Comparison of ENCODE assay signal across 15 mouse cellular contexts in genomic region chr14:84541838-84542237, GRCm38 (mm10).
DNase-seq lines count a peak whose midpoint lies in the region; ATAC-seq and TF ChIP-seq lines count a peak whose summit lies in the region.
"Had no signal": no experiment of that assay in that cellular context is flagged by ENCODE, and none has a peak within 500 bp of the region (broad histone marks: within the 10 kb centered on the region; RNA-seq: fewer than 3 reads in every experiment).

No protein-coding gene starts in this region.

- ATAC-seq in forebrain, embryonic 14.5 days: peak; percentile 62; the same call in 1 of the 2 replicates
- no peak for ATAC-seq in midbrain, postnatal 0 days (ENCODE audit: low FRiP score)
- no peak for ATAC-seq in midbrain, embryonic 14.5 days (ENCODE audit: low FRiP score, low TSS enrichment)

- H3K36me3 ChIP-seq in forebrain, embryonic 14.5 days (ENCODE audit: control insufficient read depth, insufficient read depth, low read length): no peaks in the 10 kb centered on the region
- H3K36me3 ChIP-seq in forebrain, embryonic 10.5 days (replicated peaks): no peaks in the 10 kb centered on the region
- H3K36me3 ChIP-seq in midbrain, postnatal 0 days (ENCODE audit: insufficient read depth, low read length): no peaks in the 10 kb centered on the region
- 0 out of 2 replicates have a peak, but pooled peaks cover 3% of the 10 kb centered on the region for H3K36me3 ChIP-seq in midbrain, embryonic 14.5 days (ENCODE audit: control insufficient read depth, insufficient read depth, low read length)
- H3K36me3 ChIP-seq: embryonic facial prominence, embryonic 10.5 days; heart, embryonic 13.5 days; liver, embryonic 13.5 days; neural tube, embryonic 13.5 days had no signal

- H3K4me1 ChIP-seq in forebrain, embryonic 14.5 days (ENCODE audit: control insufficient read depth, insufficient read depth, low read length): peaks cover 12% of the 10 kb centered on the region
- H3K4me1 ChIP-seq in forebrain, embryonic 10.5 days: no peaks in the 10 kb centered on the region
- H3K4me1 ChIP-seq in midbrain, postnatal 0 days (ENCODE audit: insufficient read depth, low read length): no peaks in the 10 kb centered on the region; the same call in 1 of the 2 replicates
- H3K4me1 ChIP-seq in midbrain, embryonic 14.5 days (ENCODE audit: control insufficient read depth, insufficient read depth, low read length): no peaks in the 10 kb centered on the region
- H3K4me1 ChIP-seq: embryonic facial prominence, embryonic 10.5 days; heart, embryonic 13.5 days; liver, embryonic 13.5 days; neural tube, embryonic 13.5 days had no signal

- H3K9ac ChIP-seq in forebrain, embryonic 14.5 days (ENCODE audit: low read length): no peak overlapping the region
- no peak overlapping the region for H3K9ac ChIP-seq in midbrain, postnatal 0 days (replicated peaks; ENCODE audit: low read length, poor library complexity, severe bottlenecking)
- H3K9ac ChIP-seq in midbrain, embryonic 14.5 days (replicated peaks; ENCODE audit: low read length): no peak overlapping the region
- H3K9ac ChIP-seq: heart, embryonic 13.5 days; liver, embryonic 13.5 days; neural tube, embryonic 13.5 days had no signal

- no peak overlapping the region for H3K4me3 ChIP-seq in forebrain, embryonic 14.5 days (ENCODE audit: low read depth, low read length)
- H3K4me3 ChIP-seq in forebrain, embryonic 10.5 days: no peak overlapping the region
- no peak overlapping the region for H3K4me3 ChIP-seq in midbrain, postnatal 0 days (ENCODE audit: low read depth, low read length)
- H3K4me3 ChIP-seq in midbrain, embryonic 14.5 days (replicated peaks; ENCODE audit: low read depth, low read length): no peak overlapping the region
- H3K4me3 ChIP-seq: embryonic facial prominence, embryonic 10.5 days; heart, embryonic 13.5 days; liver, embryonic 13.5 days; neural tube, embryonic 13.5 days had no signal

- H3K27ac ChIP-seq in forebrain, embryonic 14.5 days (ENCODE audit: low read depth, low read length): no peak overlapping the region
- H3K27ac ChIP-seq in forebrain, embryonic 10.5 days: no peak overlapping the region
- H3K27ac ChIP-seq in midbrain, postnatal 0 days (ENCODE audit: low read depth, low read length): no peak overlapping the region
- no peak overlapping the region for H3K27ac ChIP-seq in midbrain, embryonic 14.5 days (replicated peaks; ENCODE audit: low read depth, low read length)
- H3K27ac ChIP-seq: embryonic facial prominence, embryonic 10.5 days; heart, embryonic 13.5 days; liver, embryonic 13.5 days; neural tube, embryonic 13.5 days had no signal

- 50% methylated on average over 3 of the region's 3 CpGs for WGBS in forebrain, embryonic 14.5 days
- WGBS in forebrain, embryonic 10.5 days: 95% methylated on average over 3 of the region's 3 CpGs
- 82% methylated on average over 3 of the region's 3 CpGs for WGBS in midbrain, postnatal 0 days
- 91% methylated on average over 3 of the region's 3 CpGs for WGBS in midbrain, embryonic 14.5 days

- DNase-seq in forebrain, embryonic 14.5 days (ENCODE audit: low spot score): peak; percentile 81
- no peak for DNase-seq in forebrain, embryonic 10.5 days (ENCODE audit: extremely low spot score, low spot score)
- DNase-seq in midbrain, postnatal 0 days (ENCODE audit: low spot score): peak; percentile 26
- no peak for DNase-seq in midbrain, embryonic 14.5 days
- DNase-seq in right cerebral cortex, adult 2 months (ENCODE audit: low spot score in 2 of 2): peak; percentile 31 to 33
- no peak for DNase-seq in yolk sac, embryonic 10.5 days (ENCODE audit: low spot score)
- no peak for DNase-seq in T-cell, adult 2 months (ENCODE audit: low spot score)
- DNase-seq: adrenal gland, adult 2 months; gastrocnemius, postnatal 25 days; heart, postnatal 4 days; liver, embryonic 13.5 days; thymus, postnatal 4 days had no signal

- no peak overlapping the region for H3K4me2 ChIP-seq in forebrain, embryonic 14.5 days (ENCODE audit: low read length)
- no peak overlapping the region for H3K4me2 ChIP-seq in midbrain, postnatal 0 days (ENCODE audit: low read depth, low read length, poor library complexity, severe bottlenecking)
- no peak overlapping the region for H3K4me2 ChIP-seq in midbrain, embryonic 14.5 days (ENCODE audit: low read length)
- H3K4me2 ChIP-seq: heart, embryonic 13.5 days; liver, embryonic 13.5 days; neural tube, embryonic 13.5 days had no signal

- no peaks in the 10 kb centered on the region for H3K9me3 ChIP-seq in forebrain, embryonic 14.5 days (replicated peaks; ENCODE audit: control insufficient read depth, low read length)
- no peaks in the 10 kb centered on the region for H3K9me3 ChIP-seq in forebrain, embryonic 10.5 days
- H3K9me3 ChIP-seq in midbrain, postnatal 0 days (ENCODE audit: low read length): no peaks in the 10 kb centered on the region
- H3K9me3 ChIP-seq in midbrain, embryonic 14.5 days (ENCODE audit: control insufficient read depth, low read length): no peaks in the 10 kb centered on the region
- H3K9me3 ChIP-seq: embryonic facial prominence, embryonic 10.5 days; heart, embryonic 13.5 days; liver, embryonic 13.5 days; neural tube, embryonic 13.5 days had no signal

- H3K27me3 ChIP-seq in forebrain, embryonic 14.5 days (replicated peaks; ENCODE audit: control insufficient read depth, insufficient read depth, low read length): no peaks in the 10 kb centered on the region
- H3K27me3 ChIP-seq in forebrain, embryonic 10.5 days (ENCODE audit: poor library complexity, severe bottlenecking): no peaks in the 10 kb centered on the region
- H3K27me3 ChIP-seq in midbrain, postnatal 0 days (ENCODE audit: insufficient read depth, low read length): no peaks in the 10 kb centered on the region
- no peaks in the 10 kb centered on the region for H3K27me3 ChIP-seq in midbrain, embryonic 14.5 days (ENCODE audit: control insufficient read depth, insufficient read depth, low read length)
- H3K27me3 ChIP-seq: heart, embryonic 13.5 days; liver, embryonic 13.5 days; neural tube, embryonic 13.5 days had no signal

- no peak for TF ChIP-seq CTCF in midbrain, postnatal 0 days (IDR thresholded peaks at IDR 0.05)

Comparison
In these comparisons a context has a peak if more than half of its experiments do, and no peak if none do; other contexts are left out.
1. DNase-seq: peak in forebrain, embryonic 14.5 days (single experiment), midbrain, postnatal 0 days (single experiment) and right cerebral cortex, adult 2 months (2 of 2); none in forebrain, embryonic 10.5 days (single experiment), midbrain, embryonic 14.5 days (single experiment), yolk sac, embryonic 10.5 days (single experiment) and T-cell, adult 2 months (single experiment).